Mouse (Mus musculus) stomach, postnatal 0 days (tissue): ENCODE results near the gene Slc13a5. TPM values are rescaled to one million over a fixed set of nuclear protein-coding genes. Genes with fewer than 3 reads are reported as not detected.

Source experiments
- ATAC-seq: fragments of 200-750 bp; cut with Nextera tagmentation; 2 replicates; pipeline ENCODE4 v1.8.0; 2017; ENCODE audit not compliant: low FRiP score, low TSS enrichment
- DNase-seq: peaks from one replicate; pipeline ENCODE4 v3.0.0-alpha.2; 2016; ENCODE audit warnings: low spot score
- H3K27ac ChIP-seq: fragments of 300-500 bp; sonication (generic); replicated peaks from 2 replicates; pipeline ENCODE4 v1.5.1; 2014; ENCODE audit warnings: mild to moderate bottlenecking, control low read depth
- H3K27me3 ChIP-seq: fragments of 300-500 bp; sonication (generic); 2 replicates; pipeline ENCODE4 v1.6.1; 2014; ENCODE audit warnings: low read length; ENCODE audit not compliant: control insufficient read depth, insufficient read depth
- H3K36me3 ChIP-seq: fragments of 300-500 bp; sonication (generic); 2 replicates; pipeline ENCODE4 v1.6.1; 2014; ENCODE audit warnings: low read length, mixed read lengths; ENCODE audit not compliant: control insufficient read depth, insufficient read depth
- H3K4me1 ChIP-seq: fragments of 300-500 bp; sonication (generic); replicated peaks from 2 replicates; pipeline ENCODE4 v1.6.1; 2014; ENCODE audit warnings: antibody characterized with exemption; ENCODE audit not compliant: control insufficient read depth, insufficient read depth
- H3K4me2 ChIP-seq: fragments of 300-500 bp; sonication (generic); replicated peaks from 2 replicates; pipeline ENCODE4 v1.6.1; 2014; ENCODE audit warnings: low read depth, mild to moderate bottlenecking, control low read depth, moderate library complexity
- H3K4me3 ChIP-seq: fragments of 300-500 bp; sonication (generic); 2 replicates; pipeline ENCODE4 v1.5.1; 2014; ENCODE audit warnings: low read depth, low read length, control low read depth
- H3K9ac ChIP-seq: fragments of 300-500 bp; sonication (generic); 2 replicates; pipeline ENCODE4 v1.6.1; 2014; ENCODE audit warnings: mild to moderate bottlenecking, low read length, control low read depth, mixed read lengths
- H3K9me3 ChIP-seq: fragments of 300-500 bp; sonication (generic); 2 replicates; pipeline ENCODE4 v1.6.1; 2016; ENCODE audit warnings: low read length; ENCODE audit not compliant: control insufficient read depth
- CTCF ChIP-seq: IDR thresholded peaks from 2 replicates; pipeline ENCODE4 v1.5.1; 2016; ENCODE audit warnings: antibody characterized with exemption, low read depth, mild to moderate bottlenecking, moderate library complexity
- EP300 ChIP-seq: optimal IDR thresholded peaks from 2 replicates; pipeline ENCODE3; 2016; ENCODE audit warnings: antibody characterized with exemption
- WGBS: fragments of 180-500 bp; shearing (Covaris S2); extraction: QIAGEN DNeasy Blood & Tissue Kit; methylation state at CpG from one replicate; pipeline ENCODE4 v1.1.7; 2014; 5-methylcytosine and 5-hydroxymethylcytosine counted together
- polyA plus RNA-seq: library from polyadenylated mRNA; unstranded; fragments of >200 nt; fragmentation: Nextera tagmentation; extraction: Ambion mirVana; gene quantifications from 2 replicates; pipeline ENCODE4 v1.2.1, GENCODE M21; 2015

The Slc13a5 gene
- polyA plus RNA-seq, 1 experiment from 2014 or later = 0.06 TPM

DNA sequence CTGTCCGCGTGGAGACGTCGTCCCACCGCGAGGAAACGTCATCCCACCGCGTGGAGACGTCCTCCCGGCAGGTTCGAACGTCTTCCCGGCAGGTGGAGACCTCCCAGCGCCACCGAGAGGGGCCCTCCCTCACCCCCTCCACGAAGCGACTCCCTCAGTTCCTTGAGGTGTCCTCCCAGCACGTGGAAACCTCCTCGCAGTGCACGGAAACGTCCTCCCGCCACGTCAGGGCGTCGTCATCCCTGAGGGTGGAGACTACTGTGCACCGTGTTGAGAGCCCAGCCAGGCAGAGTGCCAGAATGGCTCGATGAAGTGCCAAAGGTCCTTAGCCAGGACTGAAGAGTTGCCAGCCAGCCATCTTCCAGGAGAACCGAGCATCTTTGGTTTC is 51.6 kb downstream of the Slc13a5 start, which contains the start of gene Med31:
Med31 (minus strand) TSS at position 183 of the 388 bp plus-strand sequence.
- Histone ChIP-seq H3K9me3 (no peaks in the 10 kb centered on the region), H3K4me3 (peak within 1 kb of the TSS; percentile 70), H3K9ac (peak within 1 kb of the TSS; percentile 76), H3K36me3 (peaks cover 2% of the 10 kb centered on the region; the same call in 1 of the 2 replicates), H3K4me1 (no peaks in the 10 kb centered on the region), H3K27me3 (no peaks in the 10 kb centered on the region), H3K4me2 (peak within 1 kb of the TSS; percentile 91), H3K27ac (peak within 1 kb of the TSS; percentile 77)
- TF ChIP-seq CTCF = peak; percentile 11; the same call in 1 of the 2 replicates
- TF ChIP-seq EP300 = no peak
- ATAC-seq = peak; percentile 79
- peak; percentile 84 for DNase-seq
- WGBS = 2% methylated on average over 29 of the region's 29 CpGs

DNA sequence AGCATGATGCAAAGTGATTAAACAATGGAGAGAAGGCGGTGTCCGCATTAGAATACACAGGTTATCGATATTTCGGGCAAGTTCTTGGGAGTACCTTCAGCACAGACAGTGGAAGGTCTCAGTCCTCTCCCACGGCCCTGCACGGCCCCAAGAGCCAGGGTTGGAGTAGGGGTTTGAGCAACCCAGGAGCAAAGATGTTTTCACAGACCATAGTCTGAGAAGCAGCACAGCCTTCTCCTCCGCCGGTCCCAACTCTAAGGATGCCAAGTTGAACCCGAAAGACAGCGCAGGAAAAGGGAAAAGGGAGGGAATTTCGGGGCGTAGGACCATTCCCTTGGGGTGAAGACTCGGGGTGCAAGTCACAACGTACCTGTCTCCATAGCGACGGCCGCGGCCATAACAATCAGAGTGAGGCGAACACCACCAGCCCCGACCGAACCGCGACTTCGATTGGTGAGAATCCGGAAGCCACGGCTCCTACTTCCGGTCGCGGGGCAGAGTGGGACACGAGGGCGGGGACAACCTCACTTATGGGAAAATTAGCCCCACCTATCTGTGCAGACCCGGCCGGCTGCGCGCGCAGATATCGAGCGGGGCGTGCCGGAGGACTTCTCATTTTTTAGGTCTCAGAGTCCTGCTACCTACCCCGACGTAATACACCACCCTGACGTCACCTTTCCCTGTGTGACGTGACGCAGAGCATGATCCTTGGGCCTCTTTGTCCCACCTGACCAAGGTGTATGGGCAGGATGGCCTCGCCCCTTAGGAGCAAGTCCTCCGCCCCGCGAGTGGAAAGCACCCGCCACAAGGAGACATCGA is 52.2 kb downstream of the Slc13a5 start:
- ATAC-seq = peak; percentile 98
- Histone ChIP-seq H3K4me1 (no peaks in the 10 kb centered on the region), H3K9ac (peak overlapping the region; percentile 76), H3K4me3 (peak overlapping the region; percentile 70), H3K36me3 (peaks cover 2% of the 10 kb centered on the region; the same call in 1 of the 2 replicates), H3K9me3 (no peaks in the 10 kb centered on the region), H3K27me3 (no peaks in the 10 kb centered on the region), H3K4me2 (peak overlapping the region; percentile 91), H3K27ac (peak overlapping the region; percentile 77)
- WGBS = under 1% methylated on average over 51 of the region's 51 CpGs
- TF ChIP-seq CTCF = no peak
- no peak for TF ChIP-seq EP300
- peak; percentile 98 for DNase-seq

DNA sequence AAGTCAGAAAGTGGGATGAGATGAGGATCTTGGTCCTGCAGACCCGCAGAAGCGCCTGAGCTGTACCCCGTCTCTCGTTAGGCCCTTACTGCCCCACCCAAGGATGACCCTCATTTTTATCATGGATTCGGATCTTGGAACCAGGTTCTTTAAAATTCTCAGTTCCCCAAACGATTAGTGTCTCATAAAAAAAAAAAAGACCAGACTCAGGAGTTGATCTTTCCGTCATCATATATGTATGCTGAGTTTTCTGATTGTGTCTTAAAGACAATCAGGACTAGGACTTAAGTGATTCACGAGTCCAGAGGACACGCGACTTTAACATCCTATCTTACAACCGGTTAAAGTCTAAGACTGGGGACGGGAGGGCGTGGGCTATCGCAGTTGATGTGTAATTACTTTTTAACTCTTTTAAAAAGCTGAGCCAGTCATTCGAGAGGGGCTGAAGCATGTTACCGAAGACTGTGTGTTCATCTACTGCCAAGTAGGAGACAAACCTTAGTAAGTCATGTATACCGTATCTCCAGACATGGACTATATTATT is 59.1 kb downstream of the Slc13a5 start:
- H3K9ac ChIP-seq = peak overlapping the region; percentile 75
- DNase-seq = no peak
- H3K4me2 ChIP-seq = peak overlapping the region; percentile 96
- TF ChIP-seq CTCF (no peak), EP300 (no peak)
- no peaks in the 10 kb centered on the region for H3K9me3 ChIP-seq
- ATAC-seq = no peak
- WGBS = 5% methylated on average over 17 of the region's 17 CpGs
- no peaks in the 10 kb centered on the region for H3K27me3 ChIP-seq
- peaks cover 2% of the 10 kb centered on the region; the same call in 1 of the 2 replicates for H3K36me3 ChIP-seq
- H3K4me3 ChIP-seq = peak overlapping the region; percentile 90
- H3K27ac ChIP-seq = peak overlapping the region; percentile 50
- 0 out of 2 replicates have a peak, but pooled peaks cover 2% of the 10 kb centered on the region for H3K4me1 ChIP-seq

DNA sequence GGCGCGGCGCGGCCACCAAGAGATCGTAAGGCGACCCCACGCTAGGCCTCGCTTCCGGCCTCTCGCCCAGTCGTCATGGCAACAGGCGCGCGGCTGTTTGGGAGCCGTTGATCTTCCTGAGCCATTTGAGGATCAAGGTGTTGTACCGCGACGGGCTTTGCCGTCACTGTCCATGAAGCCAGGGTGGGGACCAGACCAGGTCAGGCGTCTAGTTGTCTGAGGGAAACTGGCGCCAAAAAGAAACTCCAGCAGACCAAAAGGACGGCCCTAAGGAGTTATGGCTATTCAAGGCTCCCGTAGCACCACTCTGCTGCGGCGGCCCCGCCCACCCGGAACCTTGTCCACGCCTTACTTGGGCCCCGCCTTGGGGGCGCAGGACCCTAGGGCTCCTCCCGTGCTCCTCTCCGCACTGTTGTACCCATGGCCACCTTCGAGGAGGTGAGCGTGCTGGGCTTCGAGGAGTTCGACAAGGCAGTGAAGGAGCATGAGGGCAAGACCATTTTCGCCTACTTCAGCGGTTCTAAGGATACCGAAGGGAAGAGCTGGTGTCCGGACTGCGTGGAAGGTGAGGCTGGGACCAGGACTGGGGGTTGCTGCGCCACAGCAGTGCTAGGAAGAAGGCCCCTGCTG is 59.7 kb downstream of the Slc13a5 start, which contains the start of the genes 4933427D14Rik and Txndc17:
4933427D14Rik (minus strand) TSS at position 256 of the 630 bp plus-strand sequence.
Txndc17 (plus strand) TSS at position 344 of the 630 bp plus-strand sequence.
- Histone ChIP-seq H3K27ac (peak within 1 kb of the TSS; percentile 50), H3K4me2 (peak within 1 kb of the TSS; percentile 96), H3K4me3 (peak within 1 kb of the TSS; percentile 90), H3K27me3 (no peaks in the 10 kb centered on the region), H3K9me3 (no peaks in the 10 kb centered on the region), H3K4me1 (0 out of 2 replicates have a peak, but pooled peaks cover 2% of the 10 kb centered on the region), H3K36me3 (peaks cover 2% of the 10 kb centered on the region; the same call in 1 of the 2 replicates), H3K9ac (peak within 1 kb of the TSS; percentile 75)
- under 1% methylated on average over 42 of the region's 42 CpGs for WGBS
- DNase-seq (peak; percentile 88), ATAC-seq (peak; percentile 94)
- TF ChIP-seq CTCF (no peak), EP300 (peak; percentile 1)

DNA sequence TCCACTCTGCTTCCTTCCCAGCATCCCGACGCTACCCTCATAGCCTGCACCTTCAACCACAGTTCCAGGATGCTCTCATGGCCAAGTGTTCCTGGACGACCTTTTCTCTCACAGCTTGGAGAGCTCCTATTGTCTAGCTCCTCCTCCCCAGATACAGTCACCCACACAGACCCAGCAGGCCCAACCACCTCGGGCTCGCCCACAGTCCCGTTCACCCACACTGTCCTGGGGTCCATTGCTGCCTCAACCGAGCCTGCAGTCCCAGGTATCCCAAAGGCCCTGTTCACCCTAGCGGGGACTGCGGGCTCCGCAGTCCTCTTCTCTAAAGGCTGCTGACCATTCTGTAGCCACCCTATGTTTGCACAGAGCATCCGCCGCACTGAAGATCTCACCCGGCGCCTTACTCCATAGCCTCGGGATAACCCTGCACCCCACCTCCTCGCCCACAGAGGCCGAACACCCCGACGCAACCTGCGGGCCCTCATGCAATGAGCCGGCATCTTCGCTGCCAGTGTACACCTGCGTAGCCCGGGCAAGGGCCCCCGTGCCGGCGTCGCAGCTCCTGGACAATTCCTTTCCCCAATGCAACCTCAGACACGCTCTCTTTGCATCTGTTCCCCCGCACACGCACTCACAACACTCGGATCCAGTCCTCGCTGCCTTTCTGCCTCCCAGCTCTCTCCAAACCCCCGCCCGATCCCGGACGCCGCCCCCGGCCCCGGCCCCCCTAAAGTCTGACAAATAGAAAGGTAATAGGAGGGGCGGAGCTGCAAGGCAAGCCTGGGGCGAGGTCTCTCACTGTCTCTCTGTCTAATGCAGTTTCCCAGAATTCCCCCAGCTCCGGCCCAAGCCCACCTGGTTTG is 60.5 kb downstream of the Slc13a5 start, which contains the start of gene Gm43951:
Gm43951 (minus strand) TSS at position 500 of the 863 bp plus-strand sequence.
- ATAC-seq (peak; percentile 68), DNase-seq (peak; percentile 53)
- H3K27ac ChIP-seq = peak within 1 kb of the TSS; percentile 50
- H3K27me3 ChIP-seq = no peaks in the 10 kb centered on the region
- peaks cover 3% of the 10 kb centered on the region; the same call in 1 of the 2 replicates for H3K36me3 ChIP-seq
- WGBS = under 1% methylated on average over 43 of the region's 43 CpGs
- TF ChIP-seq EP300 (no peak), CTCF (peak; percentile 48)
- 0 out of 2 replicates have a peak, but pooled peaks cover 2% of the 10 kb centered on the region for H3K4me1 ChIP-seq
- H3K9me3 ChIP-seq = no peaks in the 10 kb centered on the region
- peak within 1 kb of the TSS; percentile 75 for H3K9ac ChIP-seq
- H3K4me2 ChIP-seq = peak within 1 kb of the TSS; percentile 96
- peak within 1 kb of the TSS; percentile 90 for H3K4me3 ChIP-seq
